Mouse (Mus musculus) olfactory bulb, adult 2 months (tissue): ENCODE measurements at regions not wholly inside any gene's neighbourhood (a gene's known extent, or its start where the extent isn't known, plus 50 kb on each side); places are given as distances from the start of the nearest gene placed in this dataset.

ENCODE experiments used
- H3K27ac ChIP-seq: fragments of 200-500 bp; 2 replicates; pipeline ENCODE4 v1.5.1; 2012; ENCODE audit warnings: low read depth, low read length; ENCODE audit not compliant: insufficient read depth
- H3K4me1 ChIP-seq: fragments of 200-500 bp; 2 replicates; pipeline ENCODE4 v1.6.1; 2012; ENCODE audit warnings: low read length; ENCODE audit not compliant: control insufficient read depth, insufficient read depth
- H3K4me3 ChIP-seq: fragments of 200-500 bp; 2 replicates; pipeline ENCODE4 v1.5.1; 2012; ENCODE audit warnings: mild to moderate bottlenecking, low read depth, low read length, moderate library complexity; ENCODE audit not compliant: insufficient read depth
- CTCF ChIP-seq: fragments of 200-500 bp; IDR thresholded peaks from 2 replicates; pipeline ENCODE4 v1.5.1; 2012; ENCODE audit warnings: low read depth, mild to moderate bottlenecking, low read length, moderate library complexity; ENCODE audit not compliant: insufficient read depth
- POLR2A ChIP-seq: fragments of 200-500 bp; IDR thresholded peaks from 2 replicates; pipeline ENCODE4 v1.6.1; 2012; ENCODE audit warnings: mild to moderate bottlenecking, low read depth, low read length, moderate library complexity; ENCODE audit not compliant: insufficient read depth
- WGBS: fragments of 180-500 bp; shearing (Covaris S2); methylation state at CpG from one replicate; pipeline ENCODE4 v1.1.7; 2018; 5-methylcytosine and 5-hydroxymethylcytosine counted together

- 93% methylated on average over 1 of the region's 1 CpGs for WGBS
- no peak overlapping the region for H3K4me3 ChIP-seq
- no peak overlapping the region for H3K27ac ChIP-seq
- peaks cover 10% of the 10 kb centered on the region for H3K4me1 ChIP-seq
- TF ChIP-seq POLR2A: no peak
These were observed 52.1 kb upstream of the Lmo2 start for GRCm38 (mm10) chr2:103905681-103906080.

GRCm38 (mm10) chr2:103906581-103907184 lies 51.1 kb upstream of the Lmo2 start:
- Histone ChIP-seq H3K4me1 (peaks cover 10% of the 10 kb centered on the region), H3K4me3 (no peak overlapping the region), H3K27ac (no peak overlapping the region)
- no peak for TF ChIP-seq CTCF
- no peak for TF ChIP-seq POLR2A
- 23% methylated on average over 2 of the region's 2 CpGs for WGBS
